9 mouse cellular contexts compared by ENCODE assay signal in genomic region chr3:95349491-95349890, GRCm38 (mm10). TPM values are rescaled to one million over a fixed set of nuclear protein-coding genes. Genes with fewer than 3 reads are reported as not detected.
DNase-seq lines count a peak whose midpoint lies in the region.
"Had no signal": no experiment of that assay in that cellular context is flagged by ENCODE, and none has a peak within 500 bp of the region (broad histone marks: within the 10 kb centered on the region; RNA-seq: fewer than 3 reads in every experiment).

No protein-coding gene starts in this region.

- peak; percentile 10 for DNase-seq in adrenal gland, postnatal 10 days
- DNase-seq in adrenal gland, postnatal 36 days: no peak
- peak; percentile 16 to 53 for DNase-seq in kidney, postnatal 36 days
- no peak for DNase-seq in kidney, postnatal 4 days
- DNase-seq in R1 (ENCODE audit: low read depth, low spot score): peak; percentile 81
- peak; percentile 77 for DNase-seq in induced T-regulatory cell, adult 2 months (ENCODE audit: low read depth)
- no peak for DNase-seq in left cerebral cortex, adult 18-20 months (ENCODE audit: low spot score in 2 of 2)
- DNase-seq in spleen, postnatal 10 days (ENCODE audit: low spot score in 2 of 2): no peak

RNA-seq across cellular contexts. Expression of gene Setdb1, which starts 7.5 kb away (rescaled TPM):
- total RNA-seq in adrenal gland, postnatal 10 days (2021): 10 to 100 TPM; 23.8 to 30.8 TPM
- total RNA-seq in adrenal gland, postnatal 36 days (2021): 10 to 100 TPM; 25.9 to 29.7 TPM
- 10 to 100 TPM; 33.1 to 34.7 TPM for total RNA-seq in left cerebral cortex, adult 18-20 months (2021)

RNA-seq across cellular contexts. Expression of gene Cers2, which starts 34.9 kb away (rescaled TPM):
- total RNA-seq in adrenal gland, postnatal 10 days (2021): 100 to 1,000 TPM; 138 to 147 TPM
- total RNA-seq in adrenal gland, postnatal 36 days (2021): 100 to 1,000 TPM; 239 to 254 TPM
- total RNA-seq in left cerebral cortex, adult 18-20 months (2021): 10 to 100 TPM; 42.0 to 43.5 TPM

RNA-seq across cellular contexts. Expression of gene Anxa9, which starts 42.5 kb away (rescaled TPM):
- 1 to 10 TPM; 1.1 to 1.3 TPM for total RNA-seq in adrenal gland, postnatal 10 days (2021)
- total RNA-seq in adrenal gland, postnatal 36 days (2021): 1 to 10 TPM; 1.1 to 3.3 TPM
- under 1 TPM; 0.59 to 0.91 TPM for total RNA-seq in left cerebral cortex, adult 18-20 months (2021)

RNA-seq across cellular contexts. Expression of gene 4930558C23Rik, which starts 53.1 kb away (rescaled TPM):
- total RNA-seq in adrenal gland, postnatal 10 days (2021): not detected
- not detected for total RNA-seq in adrenal gland, postnatal 36 days (2021)
- total RNA-seq in left cerebral cortex, adult 18-20 months (2021): not detected
- total RNA-seq: layer of hippocampus, postnatal 14 days had no signal

Comparison
In these comparisons a context has a peak if more than half of its experiments do, and no peak if none do; other contexts are left out.
1. DNase-seq: peak in adrenal gland, postnatal 10 days (single experiment), kidney, postnatal 36 days (2 of 2), R1 (single experiment) and induced T-regulatory cell, adult 2 months (single experiment); none in adrenal gland, postnatal 36 days (0 of 2), kidney, postnatal 4 days (0 of 2), left cerebral cortex, adult 18-20 months (0 of 2) and spleen, postnatal 10 days (0 of 2).